Mouse (Mus musculus): ENCODE measurements at regions not wholly inside any gene's neighbourhood (a gene's known extent, or its start where the extent isn't known, plus 50 kb on each side); places are given as distances from the start of the nearest gene placed in this dataset.

DNA sequence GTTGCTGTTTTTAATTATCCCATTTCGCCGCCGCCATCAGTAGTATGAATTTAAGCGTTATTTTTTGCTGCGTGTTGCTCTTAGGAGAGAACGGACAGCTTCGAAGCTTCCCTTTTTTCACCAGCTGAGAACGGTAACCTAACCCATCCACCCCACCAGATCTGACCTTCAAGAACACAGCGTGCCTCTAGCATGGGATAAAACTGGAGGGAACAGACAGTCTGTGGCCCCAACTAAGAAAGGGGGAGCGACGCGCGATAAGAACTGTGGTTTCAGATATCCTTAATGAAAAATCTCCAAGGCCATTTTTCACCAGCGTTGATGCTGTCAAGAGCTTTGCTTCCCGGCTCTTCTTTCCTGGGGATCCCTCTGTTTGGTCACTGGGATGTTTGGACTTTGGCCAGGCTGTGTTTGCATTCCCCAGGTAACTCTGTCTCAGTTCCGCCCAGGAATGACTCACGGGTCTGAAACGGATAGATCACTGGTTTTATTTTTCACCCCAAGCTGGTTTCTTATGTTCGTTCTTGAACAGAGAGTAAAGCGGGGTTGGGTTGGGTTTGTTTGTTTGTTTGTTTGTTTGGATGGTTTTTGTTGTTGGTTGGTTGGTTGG, 184.1 kb upstream of the Fn1 start:
- no peak for DNase-seq (ENCODE audit: low spot score)

DNA sequence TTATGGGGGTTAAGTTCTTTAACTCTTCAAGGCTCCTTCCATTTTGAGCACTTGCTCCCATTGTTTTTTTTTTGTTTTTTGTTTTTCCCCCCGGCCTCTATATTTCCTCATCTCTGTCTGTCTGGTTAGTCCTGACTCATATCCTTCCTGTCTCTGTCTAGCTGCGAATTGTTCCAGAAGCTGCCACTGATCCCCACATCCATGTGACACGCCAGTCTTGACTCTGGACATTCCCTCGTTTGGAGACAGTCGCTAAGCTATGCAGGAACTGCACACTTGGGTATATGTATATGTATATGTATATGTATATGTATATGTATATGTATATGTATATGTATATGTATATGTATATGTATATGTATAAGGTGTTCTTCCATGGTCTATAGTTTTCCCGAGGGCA, 177.4 kb upstream of the Fn1 start:
- no peak for DNase-seq (ENCODE audit: low spot score)

GRCm38 (mm10) chr1:71824410-71824809, 171.4 kb upstream of the Fn1 start:
- DNase-seq (ENCODE audit: low spot score): no peak

DNA sequence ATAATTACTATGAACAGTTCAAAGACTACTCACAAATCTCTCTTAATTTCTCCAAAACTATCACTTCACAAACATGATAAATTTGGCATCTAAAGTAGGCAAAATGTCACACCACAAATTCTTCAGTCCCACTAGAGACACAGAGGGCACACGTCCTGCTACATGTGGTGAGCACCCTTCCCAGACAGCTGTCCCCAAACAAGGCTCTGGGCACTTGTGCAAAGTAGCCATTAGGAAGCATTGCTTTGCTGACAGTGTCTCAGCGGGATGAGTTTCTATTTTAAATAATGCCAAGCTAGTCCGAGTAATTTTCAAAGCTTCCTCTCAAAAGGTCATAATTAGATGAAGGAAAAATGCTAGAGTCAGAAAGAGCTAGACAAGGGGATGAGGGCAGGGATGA, 169.1 kb upstream of the Fn1 start:
- no peak for DNase-seq (ENCODE audit: low spot score)

- no peak for DNase-seq (ENCODE audit: low spot score)
These were observed 168.1 kb upstream of the Fn1 start for GRCm38 (mm10) chr1:71821099-71821498.

DNA sequence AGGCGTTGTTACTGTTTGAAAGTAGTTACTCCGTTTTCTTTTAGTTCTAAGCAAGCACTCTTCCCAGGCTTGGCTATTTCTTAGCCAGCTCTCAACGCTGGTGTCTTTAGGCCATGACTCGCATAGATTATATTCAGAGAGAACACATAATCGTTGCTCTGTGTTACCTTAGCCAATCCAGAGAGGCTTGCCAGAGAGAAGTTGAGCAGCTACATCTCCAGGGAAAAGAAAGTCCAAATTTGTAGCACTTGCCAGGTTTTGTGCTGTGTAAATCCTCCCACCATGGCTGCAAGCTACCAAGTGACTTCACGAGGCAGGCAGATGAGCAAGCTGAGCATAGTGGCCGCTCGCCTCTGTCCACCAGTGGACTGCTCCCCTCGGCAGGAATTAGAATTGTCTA, 163.3 kb upstream of the Fn1 start:
- no peak for DNase-seq (ENCODE audit: low spot score)

- DNase-seq (ENCODE audit: low spot score): no peak
These were observed 161.1 kb upstream of the Fn1 start for GRCm38 (mm10) chr1:71814141-71814540.

GRCm38 (mm10) chr1:71812171-71812695, 159.2 kb upstream of the Fn1 start:
- no peak for DNase-seq (ENCODE audit: low spot score)

GRCm38 (mm10) chr1:71811196-71811788, 158.3 kb upstream of the Fn1 start:
- no peak for DNase-seq (ENCODE audit: low spot score)

DNA sequence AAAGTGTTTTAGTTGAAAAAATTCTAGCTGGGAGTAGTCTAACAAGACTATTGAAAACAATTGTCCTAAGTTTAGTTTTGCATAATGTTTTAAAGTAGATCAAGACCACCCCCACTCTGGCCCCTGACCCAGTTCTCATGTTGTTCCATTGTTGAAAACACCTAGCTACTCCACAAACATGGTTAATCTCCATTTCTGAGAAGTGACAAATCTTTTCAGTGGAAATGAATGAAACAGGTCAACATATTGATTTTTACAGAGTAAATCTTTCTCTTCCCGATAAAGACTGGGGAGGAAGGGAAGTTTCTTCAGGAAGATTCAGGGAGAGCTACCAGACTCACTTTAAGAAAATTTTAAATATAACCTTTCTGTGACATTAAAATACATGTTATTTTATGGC, 155.0 kb upstream of the Fn1 start:
- no peak for DNase-seq (ENCODE audit: low spot score)

DNA sequence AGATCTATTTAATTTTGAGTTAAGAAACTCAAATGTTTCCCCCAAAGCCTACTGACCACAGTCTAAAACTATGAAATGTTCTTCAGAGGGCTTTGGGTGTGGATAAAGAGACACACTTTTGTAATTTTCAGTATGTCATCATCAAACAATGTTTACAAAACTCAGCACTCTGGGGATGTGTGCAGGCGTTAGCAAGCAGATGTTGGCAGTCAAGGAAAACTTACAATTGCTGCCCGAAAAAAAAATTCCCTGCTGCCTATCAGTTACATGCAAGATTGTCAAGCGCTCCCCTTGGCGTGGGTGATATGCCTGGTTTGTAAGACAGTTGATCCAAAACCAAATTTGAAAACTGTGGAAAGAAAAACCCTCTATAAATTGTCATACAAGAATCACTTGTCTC, 154.6 kb upstream of the Fn1 start:
- DNase-seq (ENCODE audit: low spot score): no peak

DNA sequence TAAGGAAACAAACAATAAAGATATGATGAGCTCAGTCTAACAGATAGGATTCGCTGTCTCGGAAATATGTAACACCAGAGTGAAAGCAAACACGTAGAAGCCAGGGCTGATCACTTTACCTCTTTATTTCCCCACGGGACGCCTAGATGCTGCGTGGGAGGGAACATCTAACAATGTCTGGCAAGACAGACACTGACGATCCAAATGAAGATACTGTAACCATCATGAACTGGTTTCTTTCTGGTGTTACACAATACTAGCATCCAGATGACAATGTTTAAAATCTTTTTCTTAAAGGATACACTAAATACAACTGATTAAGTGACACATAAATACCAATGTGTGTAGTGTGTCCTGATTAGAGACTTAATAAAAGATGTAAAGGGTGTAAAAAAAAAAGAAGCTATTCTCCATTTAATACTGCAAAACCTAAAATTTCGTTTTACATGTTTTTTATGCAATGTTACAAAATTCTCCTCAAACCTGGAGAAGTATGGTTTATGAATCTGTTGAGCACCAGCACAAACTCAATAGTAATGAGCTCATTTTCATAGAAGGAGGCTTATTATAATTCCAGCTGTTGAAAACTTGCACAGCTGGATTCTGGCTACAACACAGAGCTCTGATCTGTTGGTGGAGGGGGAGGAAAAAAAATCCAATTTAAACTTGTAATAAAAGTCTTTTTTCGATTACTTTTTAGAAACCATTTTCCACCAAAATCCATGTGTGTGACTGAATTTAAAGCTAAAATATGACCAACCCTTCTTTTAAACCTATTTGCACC, 148.5 kb upstream of the Fn1 start:
- no peak for DNase-seq (ENCODE audit: low spot score)

DNA sequence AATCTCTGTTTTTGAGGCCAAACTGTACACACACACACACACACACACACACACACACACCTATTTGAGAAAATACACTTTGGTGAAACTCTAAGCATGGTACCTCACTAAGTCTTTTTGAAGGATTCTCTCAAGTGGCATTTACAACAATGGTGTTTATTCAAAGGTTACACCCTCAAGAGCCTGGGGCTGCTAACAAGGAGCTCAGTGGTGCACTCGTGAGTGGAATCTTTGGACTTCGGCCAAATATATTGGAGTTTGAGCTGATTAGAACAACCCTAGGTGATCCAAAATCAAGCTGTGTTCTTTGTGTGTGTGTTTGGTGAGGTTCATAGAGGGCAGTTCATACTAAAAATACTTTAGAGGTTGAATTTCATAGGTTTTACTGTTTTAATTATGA, 147.6 kb upstream of the Fn1 start:
- DNase-seq (ENCODE audit: low spot score): no peak

GRCm38 (mm10) chr1:71798636-71799035, 145.6 kb upstream of the Fn1 start:
- DNase-seq (ENCODE audit: low spot score): no peak

DNA sequence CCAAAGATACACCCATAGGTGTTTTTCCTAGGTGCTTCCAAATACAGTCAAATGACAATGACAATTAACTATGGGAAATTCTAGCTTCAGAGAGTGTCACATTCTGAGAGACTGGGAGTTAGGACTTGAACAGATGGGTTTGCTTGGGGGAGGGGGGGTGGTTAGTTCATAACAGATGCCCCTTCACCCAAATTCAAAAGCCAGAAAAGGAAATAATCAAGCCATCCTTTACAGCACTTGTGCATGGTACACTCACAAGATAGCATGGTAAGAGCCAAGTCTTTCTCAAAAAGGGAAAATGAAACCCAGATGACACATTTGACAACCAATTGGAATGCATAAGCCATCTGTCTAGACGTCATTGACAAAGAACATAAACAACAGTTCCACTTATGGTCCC, 135.4 kb upstream of the Fn1 start:
- no peak for DNase-seq (ENCODE audit: low spot score)

- DNase-seq (ENCODE audit: low spot score): no peak
These were observed 131.9 kb upstream of the Fn1 start for GRCm38 (mm10) chr1:71784880-71785279.

DNA sequence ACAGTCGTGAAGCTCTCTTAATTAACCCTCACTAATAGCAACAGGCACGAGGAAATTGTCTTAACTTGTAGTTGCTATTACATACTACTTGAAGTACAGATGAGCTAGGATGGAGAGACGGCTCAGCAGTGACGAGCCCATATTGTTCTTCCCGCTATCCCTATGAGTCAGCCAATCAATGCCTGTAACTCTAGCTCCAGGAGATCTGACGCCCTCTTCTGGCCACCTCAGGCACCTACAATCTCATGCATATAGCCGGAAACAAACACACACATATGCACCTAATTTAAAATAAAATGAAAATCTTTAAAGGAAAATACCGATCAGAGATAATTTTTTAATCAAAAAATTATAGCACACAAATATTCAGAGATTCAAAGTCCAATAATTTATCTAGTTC, 125.3 kb upstream of the Fn1 start:
- no peak for DNase-seq (ENCODE audit: low spot score)

DNA sequence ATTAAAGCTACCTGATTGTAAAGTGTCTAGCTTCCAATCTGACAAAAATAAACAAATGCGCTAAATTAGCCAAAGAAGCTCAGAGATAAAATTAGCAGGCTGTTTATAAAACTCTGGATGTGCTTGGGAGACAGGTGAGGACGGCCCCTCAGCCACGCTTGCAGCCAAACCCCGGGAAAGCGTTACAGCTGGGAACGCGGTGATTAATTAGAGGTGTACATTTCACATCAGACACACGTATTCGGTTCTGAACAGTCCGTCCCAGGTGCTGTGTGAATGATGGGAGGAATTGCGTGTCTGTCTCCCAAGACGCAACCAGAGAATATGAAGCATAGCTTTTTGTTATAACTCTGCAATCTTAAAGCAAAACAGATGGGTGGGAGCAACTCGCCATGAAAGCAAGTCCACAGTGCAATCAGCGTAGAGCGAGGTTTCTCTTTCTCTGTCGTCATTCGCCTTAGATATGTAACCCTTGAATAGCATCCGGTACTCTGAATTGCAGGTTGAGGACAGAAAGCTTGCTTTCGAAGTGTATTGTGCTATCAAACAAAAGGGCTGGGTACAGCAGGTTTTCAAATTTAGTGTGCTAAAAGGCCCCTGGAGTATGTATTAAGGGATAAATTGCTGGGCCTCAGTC, 123.0 kb upstream of the Fn1 start:
- DNase-seq (ENCODE audit: low spot score): no peak

DNA sequence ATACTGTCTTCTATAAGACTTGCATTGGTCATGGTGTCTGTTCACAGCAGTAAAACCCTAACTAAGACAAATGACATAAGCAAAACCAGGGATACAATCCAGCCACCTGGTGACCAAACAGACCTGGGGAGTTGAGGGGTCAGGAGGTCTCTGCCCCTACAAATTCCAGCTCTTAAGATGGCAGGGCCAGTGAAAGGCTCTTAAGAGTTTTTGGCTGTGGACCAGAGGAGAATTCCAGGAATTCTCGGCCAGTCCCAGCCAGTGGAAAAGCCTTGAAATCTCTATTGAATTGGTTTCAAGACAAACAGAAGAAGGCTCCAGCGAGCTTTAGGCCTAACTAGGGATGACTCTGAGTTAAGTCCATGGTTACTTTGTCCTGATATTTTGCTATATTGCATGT, 119.5 kb upstream of the Fn1 start:
- no peak for DNase-seq (ENCODE audit: low spot score)

DNA sequence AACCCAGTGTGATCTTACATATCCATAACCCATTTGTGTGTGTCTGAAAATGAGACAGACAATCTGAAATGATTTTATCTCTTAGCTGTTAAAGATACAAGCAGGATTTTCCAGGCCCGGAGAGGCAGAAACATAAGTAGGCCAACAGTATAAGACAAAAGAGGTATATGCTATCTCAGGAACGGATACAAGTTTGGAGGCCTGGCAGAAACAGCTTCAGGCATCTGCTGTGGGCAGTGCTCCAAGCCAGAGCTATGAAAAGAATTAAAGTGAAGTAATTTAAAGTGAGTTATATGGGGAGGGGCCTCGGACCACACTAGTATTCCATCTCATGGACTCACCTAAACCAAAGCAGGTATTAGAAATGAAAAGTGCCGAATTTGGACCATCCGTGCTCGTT, 118.8 kb upstream of the Fn1 start:
- DNase-seq (ENCODE audit: low spot score): no peak

- DNase-seq (ENCODE audit: low spot score): no peak
These were observed 116.6 kb upstream of the Fn1 start for GRCm38 (mm10) chr1:71769595-71769994.

GRCm38 (mm10) chr1:71767705-71768104, 114.7 kb upstream of the Fn1 start:
- no peak for DNase-seq (ENCODE audit: low spot score)

DNA sequence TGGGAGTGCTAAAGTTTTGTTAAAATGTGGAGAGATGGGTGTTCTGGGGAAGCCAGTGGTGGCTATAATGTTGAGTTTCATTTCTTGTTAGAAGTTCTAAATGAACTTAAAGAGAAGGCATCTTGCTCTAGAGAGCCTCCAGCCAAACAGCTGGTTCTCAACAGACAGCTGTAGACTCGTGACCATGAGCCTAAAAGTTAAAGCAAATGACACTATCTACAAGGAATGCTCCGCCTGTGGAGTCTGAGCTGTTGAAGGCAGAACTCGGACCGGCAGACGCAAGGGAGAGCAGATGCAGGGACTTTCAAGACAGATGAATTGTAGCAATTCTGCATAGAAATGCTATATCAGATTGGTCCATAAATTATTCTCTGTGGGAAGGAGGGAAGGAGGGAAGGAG, 114.1 kb upstream of the Fn1 start:
- no peak for DNase-seq (ENCODE audit: low spot score)

All from ovary, postnatal 36 days (tissue).